Mouse (Mus musculus) embryonic facial prominence, embryonic 14.5 days (tissue): ENCODE measurements around the gene Polr3c. TPM values are rescaled to one million over a fixed set of nuclear protein-coding genes. Genes with fewer than 3 reads are reported as not detected.

Source experiments
- ATAC-seq: fragments of 200-750 bp; cut with Nextera tagmentation; 2 replicates; pipeline ENCODE4 v1.8.0; 2017; ENCODE audit warnings: low read depth, moderate number of reproducible peaks, moderate TSS enrichment
- DNase-seq: peaks from one replicate; pipeline ENCODE4 v3.0.0-alpha.2; 2015; ENCODE audit warnings: low spot score
- H3K27ac ChIP-seq: fragments of 300-500 bp; sonication (generic); replicated peaks from 2 replicates; pipeline ENCODE4 v1.5.1; 2014; ENCODE audit warnings: low read depth, mild to moderate bottlenecking, low read length, moderate library complexity
- H3K27me3 ChIP-seq: fragments of 300-500 bp; sonication (generic); replicated peaks from 2 replicates; pipeline ENCODE4 v1.6.1; 2014; ENCODE audit warnings: low read length; ENCODE audit not compliant: control insufficient read depth, insufficient read depth
- H3K36me3 ChIP-seq: fragments of 300-500 bp; sonication (generic); 2 replicates; pipeline ENCODE4 v1.6.1; 2014; ENCODE audit warnings: low read length, mixed read lengths; ENCODE audit not compliant: control insufficient read depth, insufficient read depth
- H3K4me1 ChIP-seq: fragments of 300-500 bp; sonication (generic); 2 replicates; pipeline ENCODE4 v1.6.1; 2014; ENCODE audit warnings: antibody characterized with exemption, low read length; ENCODE audit not compliant: control insufficient read depth, insufficient read depth
- H3K4me2 ChIP-seq: fragments of 300-500 bp; sonication (generic); 2 replicates; pipeline ENCODE4 v1.6.1; 2014; ENCODE audit warnings: low read depth, mild to moderate bottlenecking, low read length, moderate library complexity, mixed read lengths
- H3K4me3 ChIP-seq: fragments of 300-500 bp; sonication (generic); 2 replicates; pipeline ENCODE4 v1.5.1; 2014; ENCODE audit warnings: low read depth, mild to moderate bottlenecking, low read length
- H3K9ac ChIP-seq: fragments of 300-500 bp; sonication (generic); 2 replicates; pipeline ENCODE4 v1.6.1; 2014; ENCODE audit warnings: low read depth, mild to moderate bottlenecking, low read length, moderate library complexity, mixed read lengths
- H3K9me3 ChIP-seq: fragments of 300-500 bp; sonication (generic); 2 replicates; pipeline ENCODE4 v1.6.1; 2016; ENCODE audit warnings: low read length; ENCODE audit not compliant: control insufficient read depth
- WGBS: fragments of 180-500 bp; shearing (Covaris S2); extraction: QIAGEN DNeasy Blood & Tissue Kit; methylation state at CpG from one replicate; pipeline ENCODE4 v1.1.7; 2014; 5-methylcytosine and 5-hydroxymethylcytosine counted together
- polyA plus RNA-seq: library from polyadenylated mRNA; unstranded; fragments of >200 nt; fragmentation: Nextera tagmentation; extraction: Ambion mirVana; gene quantifications from 2 replicates; pipeline ENCODE4 v1.2.1, GENCODE M21; 2014

Polr3c gene
- 21.0 and 25.0 TPM in 2 replicates for polyA plus RNA-seq

- Histone ChIP-seq H3K9me3 (no peaks in the 10 kb centered on the region), H3K27me3 (no peaks in the 10 kb centered on the region), H3K4me2 (peak within 1 kb of the TSS; percentile 81), H3K9ac (peak within 1 kb of the TSS; percentile 85), H3K27ac (peak within 1 kb of the TSS; percentile 91), H3K36me3 (peaks cover 3% of the 10 kb centered on the region), H3K4me1 (peaks cover 22% of the 10 kb centered on the region), H3K4me3 (peak within 1 kb of the TSS; percentile 91)
- ATAC-seq (peak; percentile 100), DNase-seq (peak; percentile 96)
- 0% methylated on average over 12 of the region's 52 CpGs for WGBS
These were observed at the start of gene Polr3c, which contains the start of gene Rnf115 for GRCm38 (mm10) chr3:96727343-96727827. TSS of gene Polr3c (minus strand) at chr3:96727628. TSS of gene Rnf115 (plus strand) at chr3:96727664.

DNA sequence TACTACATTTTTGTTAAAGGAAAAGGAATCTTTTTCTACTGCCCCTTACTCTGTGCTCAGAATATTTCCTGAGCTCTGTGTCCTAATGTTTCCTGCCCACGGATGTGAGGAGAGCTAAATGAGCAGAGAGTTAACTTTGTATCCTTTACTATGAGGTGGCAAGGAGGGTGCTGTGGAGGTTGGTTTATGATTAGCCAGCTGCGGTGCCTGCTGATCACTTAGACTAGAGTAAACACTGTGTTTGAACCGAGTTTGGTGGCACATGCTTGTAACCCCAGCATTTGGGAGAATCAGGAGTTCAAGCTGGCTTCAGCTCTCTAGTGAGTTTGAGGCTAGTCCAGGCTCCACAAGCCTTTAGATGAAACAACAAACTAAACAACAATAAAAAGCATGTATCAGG lies 49.7 kb upstream of the Polr3c start:
- Histone ChIP-seq H3K9ac (no peak overlapping the region), H3K27ac (no peak overlapping the region), H3K36me3 (peaks cover 19% of the 10 kb centered on the region; the same call in 1 of the 2 replicates), H3K9me3 (no peaks in the 10 kb centered on the region), H3K4me2 (no peak overlapping the region), H3K4me1 (no peaks in the 10 kb centered on the region), H3K4me3 (no peak overlapping the region), H3K27me3 (no peaks in the 10 kb centered on the region)
- 83% methylated on average over 3 of the region's 3 CpGs for WGBS
- no peak for DNase-seq
- no peak for ATAC-seq

DNA sequence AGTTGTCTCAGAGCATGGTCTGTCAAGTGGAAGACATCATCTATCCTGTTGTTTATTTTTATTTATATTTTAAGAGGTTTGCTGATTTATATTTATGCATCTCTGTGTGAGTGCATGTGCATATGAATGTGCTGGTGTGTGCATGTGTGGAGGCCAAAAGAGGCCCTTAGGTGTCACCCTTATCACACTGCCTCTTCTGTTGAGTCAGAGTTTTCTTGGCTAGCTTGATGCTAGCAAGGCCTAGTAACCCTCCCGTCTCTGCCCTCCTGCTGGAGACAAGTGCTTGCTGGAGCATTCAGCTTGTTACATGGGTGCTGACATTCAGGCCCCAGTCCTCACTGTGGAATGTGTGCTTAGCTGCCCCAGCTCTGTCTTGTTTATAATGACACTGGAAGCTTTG lies 45.5 kb upstream of the Polr3c start:
- Histone ChIP-seq H3K36me3 (peaks cover 15% of the 10 kb centered on the region; the same call in 1 of the 2 replicates), H3K9ac (no peak overlapping the region), H3K4me3 (no peak overlapping the region), H3K27me3 (no peaks in the 10 kb centered on the region), H3K27ac (no peak overlapping the region), H3K9me3 (no peaks in the 10 kb centered on the region), H3K4me2 (no peak overlapping the region), H3K4me1 (no peaks in the 10 kb centered on the region)
- no peak for ATAC-seq
- no peak for DNase-seq
- WGBS, result 53% methylated on average over 1 of the region's 1 CpGs

DNA sequence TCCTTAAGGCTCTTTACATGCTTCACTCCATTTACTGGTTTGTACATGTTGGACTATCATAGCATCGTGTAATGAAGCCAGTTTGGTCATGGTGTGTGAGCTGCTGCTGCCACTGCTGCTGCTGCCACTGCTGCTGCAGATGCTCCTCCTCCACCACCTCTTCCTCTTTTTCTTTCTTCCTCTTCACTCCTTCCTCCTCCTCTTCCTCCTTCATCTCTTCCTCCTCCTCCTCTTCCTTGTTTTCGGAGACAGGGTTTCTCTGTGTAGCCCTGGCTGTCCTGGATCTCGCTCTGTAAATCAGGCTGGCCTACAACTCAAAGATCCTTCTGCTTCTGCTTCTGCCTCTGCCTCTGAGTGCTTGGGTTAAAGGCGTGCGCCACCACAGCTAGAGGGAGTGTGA lies 42.5 kb upstream of the Polr3c start:
- Histone ChIP-seq H3K27me3 (no peaks in the 10 kb centered on the region), H3K4me2 (no peak overlapping the region), H3K4me1 (no peaks in the 10 kb centered on the region), H3K36me3 (0 out of 2 replicates have a peak, but pooled peaks cover 5% of the 10 kb centered on the region), H3K27ac (no peak overlapping the region), H3K9ac (no peak overlapping the region), H3K9me3 (no peaks in the 10 kb centered on the region), H3K4me3 (no peak overlapping the region)
- ATAC-seq (no peak), DNase-seq (no peak)
- 86% methylated on average over 5 of the region's 5 CpGs for WGBS

DNA sequence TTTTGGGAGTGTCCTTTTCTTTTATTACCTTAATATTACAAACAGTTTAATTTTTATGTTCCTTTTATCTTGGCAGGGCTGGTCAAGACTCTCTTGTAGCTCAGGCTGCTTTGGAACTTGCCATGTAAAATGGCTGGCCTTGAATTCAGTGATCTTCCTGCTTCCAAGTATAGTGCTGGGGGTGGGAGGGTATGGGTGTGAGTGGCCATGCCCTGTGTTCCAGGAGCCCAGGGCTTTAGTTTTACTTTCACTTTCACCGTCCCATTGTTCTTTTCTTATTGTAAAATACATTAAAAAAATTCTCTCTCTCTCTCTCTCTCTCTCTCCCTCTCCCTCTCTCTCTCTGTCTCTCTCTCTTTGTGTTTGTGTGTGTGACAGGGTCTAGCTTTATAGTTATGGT lies 37.1 kb upstream of the Polr3c start:
- H3K27me3 ChIP-seq, result no peaks in the 10 kb centered on the region
- DNase-seq (no peak), ATAC-seq (no peak)
- H3K36me3 ChIP-seq, result 0 out of 2 replicates have a peak, but pooled peaks cover 5% of the 10 kb centered on the region
- H3K9me3 ChIP-seq, result no peaks in the 10 kb centered on the region
- WGBS, result 84% methylated on average over 1 of the region's 1 CpGs
- no peak overlapping the region for H3K4me3 ChIP-seq
- no peaks in the 10 kb centered on the region for H3K4me1 ChIP-seq
- no peak overlapping the region for H3K9ac ChIP-seq
- H3K27ac ChIP-seq, result no peak overlapping the region
- H3K4me2 ChIP-seq, result no peak overlapping the region

DNA sequence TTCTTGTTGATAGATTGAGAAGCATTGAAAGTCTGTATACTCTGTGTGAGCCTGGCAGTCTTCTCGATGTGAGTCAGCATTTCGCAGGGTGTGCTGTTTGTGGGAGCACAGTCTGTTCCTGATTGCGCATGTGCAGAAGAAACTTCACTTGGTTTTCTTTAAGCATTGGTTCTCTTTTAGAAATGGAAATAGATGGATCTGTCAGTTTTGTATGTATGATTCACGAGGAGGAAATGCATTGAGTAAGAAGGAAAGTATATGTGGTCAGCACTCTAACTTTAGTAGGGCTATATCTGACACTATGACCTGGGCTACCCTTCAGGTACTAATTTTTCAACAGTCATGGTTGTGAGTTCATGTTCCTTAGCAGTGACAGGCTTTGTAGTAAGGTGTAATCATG lies 32.3 kb upstream of the Polr3c start:
- no peaks in the 10 kb centered on the region for H3K4me1 ChIP-seq
- WGBS, result 89% methylated on average over 4 of the region's 4 CpGs
- no peak overlapping the region for H3K4me2 ChIP-seq
- H3K9ac ChIP-seq, result no peak overlapping the region
- H3K36me3 ChIP-seq, result peaks cover 6% of the 10 kb centered on the region; the same call in 1 of the 2 replicates
- no peaks in the 10 kb centered on the region for H3K27me3 ChIP-seq
- no peaks in the 10 kb centered on the region for H3K9me3 ChIP-seq
- no peak overlapping the region for H3K4me3 ChIP-seq
- DNase-seq (no peak), ATAC-seq (no peak)
- H3K27ac ChIP-seq, result no peak overlapping the region

- no peak overlapping the region for H3K4me3 ChIP-seq
- DNase-seq (no peak), ATAC-seq (no peak)
- peaks cover 6% of the 10 kb centered on the region; the same call in 1 of the 2 replicates for H3K36me3 ChIP-seq
- H3K4me1 ChIP-seq, result no peaks in the 10 kb centered on the region
- no peak overlapping the region for H3K9ac ChIP-seq
- 72% methylated on average over 7 of the region's 7 CpGs for WGBS
- no peaks in the 10 kb centered on the region for H3K9me3 ChIP-seq
- no peak overlapping the region for H3K4me2 ChIP-seq
- H3K27me3 ChIP-seq, result no peaks in the 10 kb centered on the region
- no peak overlapping the region for H3K27ac ChIP-seq
These were observed 30.3 kb upstream of the Polr3c start for GRCm38 (mm10) chr3:96757691-96758090.

DNA sequence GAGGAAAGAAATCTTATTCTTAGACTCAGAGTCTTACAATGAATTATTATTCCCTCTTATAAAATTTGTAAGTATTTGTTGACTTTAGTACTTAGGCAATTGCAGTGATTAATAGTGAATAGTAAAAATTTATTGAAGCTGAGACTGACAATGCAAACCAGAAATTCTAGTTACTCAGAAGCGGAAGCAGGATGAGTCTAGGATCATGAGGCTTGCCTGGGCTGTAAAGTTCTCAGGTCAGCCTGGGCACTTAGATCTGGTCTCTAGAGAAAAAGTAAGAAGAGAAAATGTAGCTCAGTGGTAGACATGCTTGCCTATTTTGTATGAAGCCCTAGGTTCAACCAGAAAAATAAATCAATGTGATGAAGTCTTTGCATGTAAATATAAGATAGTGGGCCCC lies 28.5 kb upstream of the Polr3c start:
- WGBS, result 81% methylated on average over 1 of the region's 1 CpGs
- no peak for DNase-seq
- Histone ChIP-seq H3K4me3 (no peak overlapping the region), H3K4me2 (no peak overlapping the region), H3K9me3 (no peaks in the 10 kb centered on the region), H3K9ac (no peak overlapping the region), H3K27ac (no peak overlapping the region), H3K36me3 (peaks cover 6% of the 10 kb centered on the region; the same call in 1 of the 2 replicates), H3K27me3 (no peaks in the 10 kb centered on the region), H3K4me1 (no peaks in the 10 kb centered on the region)
- ATAC-seq, result no peak

DNA sequence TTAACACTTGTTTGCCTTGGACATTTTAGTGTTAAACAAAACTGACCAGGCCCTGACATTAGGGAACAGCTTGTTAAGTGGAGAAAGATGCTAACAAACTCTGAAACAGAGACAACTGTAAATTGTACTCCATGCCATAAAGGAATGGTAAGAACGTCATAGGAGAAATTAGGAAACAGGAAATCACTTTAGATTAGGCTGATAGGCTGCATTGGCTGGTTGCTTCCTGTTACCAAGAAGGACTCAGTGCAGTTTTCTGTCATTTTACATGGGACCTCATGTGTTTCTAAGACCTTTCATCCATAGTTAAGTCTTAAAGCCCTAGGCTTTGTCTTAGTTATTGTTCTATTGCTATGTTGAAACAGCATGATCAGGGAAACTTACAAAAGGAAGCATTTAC lies 19.4 kb upstream of the Polr3c start:
- ATAC-seq (no peak), DNase-seq (no peak)
- no peaks in the 10 kb centered on the region for H3K27me3 ChIP-seq
- H3K4me3 ChIP-seq, result no peak overlapping the region
- WGBS, result 47% methylated on average over 1 of the region's 1 CpGs
- no peaks in the 10 kb centered on the region for H3K4me1 ChIP-seq
- no peaks in the 10 kb centered on the region for H3K9me3 ChIP-seq
- no peak overlapping the region for H3K9ac ChIP-seq
- no peak overlapping the region for H3K27ac ChIP-seq
- no peak overlapping the region for H3K4me2 ChIP-seq
- H3K36me3 ChIP-seq, result no peaks in the 10 kb centered on the region
